12 mouse cellular contexts compared by ENCODE assay signal in the genomic region with DNA sequence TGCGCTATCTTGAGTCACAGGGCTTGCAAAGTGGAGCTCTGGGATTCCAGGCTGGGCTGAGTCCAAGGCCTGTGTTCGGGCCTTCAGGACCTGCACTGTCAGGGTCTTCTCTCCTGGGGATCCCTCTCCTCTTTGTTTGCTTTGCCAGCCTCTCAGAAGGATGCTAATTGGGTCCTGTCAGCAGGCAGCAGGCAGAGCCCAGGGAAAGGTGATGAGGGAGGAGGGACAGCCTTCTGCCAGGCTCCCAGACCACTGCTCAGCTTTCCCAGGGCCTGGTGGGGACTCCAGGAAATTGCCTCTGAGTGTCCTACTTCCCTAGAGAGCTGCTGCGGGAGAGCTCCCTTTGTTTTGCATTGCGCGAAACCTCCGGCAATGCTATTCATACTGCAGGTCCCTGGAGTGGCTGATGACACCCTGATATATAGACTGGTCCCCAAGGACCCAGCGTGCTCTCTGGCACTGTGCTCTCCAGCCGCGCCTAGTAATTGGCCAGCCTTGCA.
DNase-seq lines count a peak whose midpoint lies in the region; ATAC-seq and TF ChIP-seq lines count a peak whose summit lies in the region.
"Had no signal": no experiment of that assay in that cellular context is flagged by ENCODE, and none has a peak within 500 bp of the region (broad histone marks: within the 10 kb centered on the region; RNA-seq: fewer than 3 reads in every experiment).

No protein-coding gene starts in this region.

- peak overlapping the region; percentile 75 for H3K27ac ChIP-seq in forebrain, embryonic 10.5 days
- no peak overlapping the region for H3K27ac ChIP-seq in limb, embryonic 11.5 days (replicated peaks; ENCODE audit: low read depth, low read length)
- no peak overlapping the region for H3K27ac ChIP-seq in liver, postnatal 0 days (ENCODE audit: low read depth)
- H3K27ac ChIP-seq: liver, embryonic 13.5 days; stomach, embryonic 15.5 days had no signal

- H3K4me3 ChIP-seq in forebrain, embryonic 10.5 days, result peak overlapping the region; percentile 5; the same call in 1 of the 2 replicates
- no peak overlapping the region for H3K4me3 ChIP-seq in limb, embryonic 11.5 days (ENCODE audit: low read depth, low read length)
- no peak overlapping the region for H3K4me3 ChIP-seq in liver, postnatal 0 days (ENCODE audit: low read depth, low read length)
- H3K4me3 ChIP-seq: liver, embryonic 13.5 days; stomach, embryonic 15.5 days had no signal

- 18% methylated on average over 9 of the region's 9 CpGs for WGBS in forebrain, embryonic 10.5 days
- 10% methylated on average over 9 of the region's 9 CpGs for WGBS in limb, embryonic 11.5 days
- WGBS in liver, postnatal 0 days (ENCODE audit: insufficient replicate concordance), result 57% methylated on average over 9 of the region's 9 CpGs

- no peak for TF ChIP-seq CTCF in liver, postnatal 0 days (IDR thresholded peaks at IDR 0.05; ENCODE audit: low read depth)

- no peak overlapping the region for H3K9ac ChIP-seq in limb, embryonic 11.5 days (ENCODE audit: low read length)
- no peak overlapping the region for H3K9ac ChIP-seq in liver, postnatal 0 days (replicated peaks)
- H3K9ac ChIP-seq: liver, embryonic 13.5 days; stomach, embryonic 15.5 days had no signal

- H3K27me3 ChIP-seq in forebrain, embryonic 10.5 days (ENCODE audit: poor library complexity, severe bottlenecking), result peaks cover 86% of the 10 kb centered on the region
- peaks cover 2% of the 10 kb centered on the region; the same call in 1 of the 2 replicates for H3K27me3 ChIP-seq in limb, embryonic 11.5 days (ENCODE audit: control insufficient read depth, insufficient read depth, low read length)
- 0 out of 2 replicates have a peak, but pooled peaks cover 7% of the 10 kb centered on the region for H3K27me3 ChIP-seq in liver, postnatal 0 days (ENCODE audit: insufficient read depth, low read length)

- no peaks in the 10 kb centered on the region for H3K36me3 ChIP-seq in forebrain, embryonic 10.5 days (replicated peaks)
- H3K36me3 ChIP-seq in limb, embryonic 11.5 days (ENCODE audit: control insufficient read depth, insufficient read depth, low read length), result no peaks in the 10 kb centered on the region
- H3K36me3 ChIP-seq in liver, postnatal 0 days (replicated peaks; ENCODE audit: insufficient read depth, low read length), result no peaks in the 10 kb centered on the region
- H3K36me3 ChIP-seq: liver, embryonic 13.5 days; stomach, embryonic 15.5 days had no signal

- no peak overlapping the region for H3K4me2 ChIP-seq in limb, embryonic 11.5 days (ENCODE audit: low read depth, severe bottlenecking)
- no peak overlapping the region for H3K4me2 ChIP-seq in liver, postnatal 0 days (ENCODE audit: low read depth, low read length)

- H3K4me1 ChIP-seq in forebrain, embryonic 10.5 days, result peaks cover 59% of the 10 kb centered on the region
- peaks cover 25% of the 10 kb centered on the region for H3K4me1 ChIP-seq in limb, embryonic 11.5 days (ENCODE audit: control insufficient read depth, insufficient read depth, low read length)
- H3K4me1 ChIP-seq in liver, postnatal 0 days (ENCODE audit: insufficient read depth), result 0 out of 2 replicates have a peak, but pooled peaks cover 3% of the 10 kb centered on the region

- no peak for TF ChIP-seq EP300 in liver, postnatal 0 days (IDR thresholded peaks at IDR 0.05; ENCODE audit: low read depth)

- ATAC-seq in limb, embryonic 11.5 days (ENCODE audit: insufficient number of reproducible peaks, low FRiP score, low TSS enrichment, low read depth), result no peak
- no peak for ATAC-seq in liver, postnatal 0 days
- ATAC-seq in megakaryocyte, adult 5-6 weeks (ENCODE audit: poor library complexity, severe bottlenecking), result no peak

- no peaks in the 10 kb centered on the region for H3K9me3 ChIP-seq in forebrain, embryonic 10.5 days
- no peaks in the 10 kb centered on the region for H3K9me3 ChIP-seq in limb, embryonic 11.5 days (ENCODE audit: control insufficient read depth, low read length)
- H3K9me3 ChIP-seq in liver, postnatal 0 days (ENCODE audit: low read length), result no peaks in the 10 kb centered on the region
- H3K9me3 ChIP-seq: liver, embryonic 13.5 days; stomach, embryonic 15.5 days had no signal

- peak; percentile 48 for DNase-seq in embryo, embryonic 10 days (ENCODE audit: low spot score)
- DNase-seq in embryo, embryonic 9.5 days (ENCODE audit: extremely low spot score), result no peak
- peak; percentile 28 for DNase-seq in 3134 (ENCODE audit: extremely low read depth, insufficient read length, low spot score)
- DNase-seq in forebrain, embryonic 10.5 days (ENCODE audit: extremely low spot score, low spot score), result no peak
- peak; percentile 45 for DNase-seq in limb, embryonic 11.5 days (ENCODE audit: low spot score)
- DNase-seq in liver, postnatal 0 days, result no peak
- no peak for DNase-seq in kidney, postnatal 4 days
- DNase-seq: cerebellum, adult 11-12 months; kidney, postnatal 25 days; liver, embryonic 13.5 days had no signal

Comparison
In these comparisons a context has a peak if more than half of its experiments do, and no peak if none do; other contexts are left out.
1. DNase-seq: peak in embryo, embryonic 10 days (single experiment), 3134 (single experiment) and limb, embryonic 11.5 days (single experiment); none in embryo, embryonic 9.5 days (single experiment), forebrain, embryonic 10.5 days (single experiment), liver, postnatal 0 days (single experiment) and kidney, postnatal 4 days (0 of 2).